Mouse (Mus musculus): Measurements from ENCODE around the gene Olfr1368. TPM values are rescaled to one million over a fixed set of nuclear protein-coding genes. Genes with fewer than 3 reads are reported as not detected.

The Olfr1368 gene
- total RNA-seq (2015; ENCODE audit: low replicate concordance), result not detected in 2 replicates
- total RNA-seq (2017; ENCODE audit: low replicate concordance), result not detected in 2 replicates

- no peak for ATAC-seq (replicated peaks; ENCODE audit: low FRiP score, poor library complexity, severe bottlenecking)
Measured at GRCm38 (mm10) chr13:21145767-21146166, at the start of gene Olfr1368. Gene Olfr1368, minus strand, starts transcription at chr13:21145867.

- no peak for ATAC-seq (replicated peaks; ENCODE audit: low FRiP score, poor library complexity, severe bottlenecking)
Measured at GRCm38 (mm10) chr13:21185521-21185920, 39.9 kb upstream of the Olfr1368 start.

DNA sequence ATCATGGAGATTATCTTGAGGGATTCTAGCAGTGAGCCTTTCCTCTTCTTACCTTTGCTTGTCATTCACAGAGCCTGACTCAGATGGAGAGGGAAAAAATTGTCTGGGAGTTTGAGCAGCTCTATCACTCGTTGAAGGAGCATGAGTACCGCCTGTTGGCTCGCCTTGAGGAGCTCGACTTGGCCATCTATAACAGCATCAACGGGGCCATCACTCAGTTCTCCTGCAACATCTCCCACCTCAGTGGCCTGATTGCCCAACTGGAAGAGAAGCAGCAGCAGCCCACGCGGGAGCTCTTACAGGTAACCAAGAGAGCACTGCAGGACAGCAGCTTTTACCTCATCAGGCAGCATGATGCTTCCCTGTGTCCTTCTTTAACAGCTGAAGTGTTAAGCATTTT is 38.0 kb upstream of the Olfr1368 start:
- ATAC-seq (replicated peaks; ENCODE audit: low FRiP score, poor library complexity, severe bottlenecking), result no peak

DNA sequence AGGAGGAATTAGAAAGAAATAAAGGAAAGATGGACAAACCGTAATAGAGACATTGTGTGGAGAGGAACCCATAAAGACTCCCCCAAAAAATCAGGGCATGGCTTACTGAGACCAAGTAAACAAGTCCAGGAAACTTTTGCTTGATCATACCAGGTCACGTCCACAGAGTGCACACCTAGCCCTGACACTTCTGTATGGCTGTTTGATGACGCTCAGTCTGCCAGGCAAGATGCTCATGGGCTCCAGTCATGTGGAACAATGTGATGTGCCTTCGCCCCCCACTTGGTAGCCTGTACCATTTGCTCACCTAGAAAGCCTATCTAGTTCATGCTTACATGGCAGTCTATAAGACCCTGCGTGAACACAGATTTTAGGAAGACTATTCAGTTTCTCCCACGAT is 37.4 kb upstream of the Olfr1368 start:
- ATAC-seq (replicated peaks; ENCODE audit: low FRiP score, poor library complexity, severe bottlenecking), result no peak

- ATAC-seq (replicated peaks; ENCODE audit: low FRiP score, poor library complexity, severe bottlenecking), result no peak
Measured at GRCm38 (mm10) chr13:21181996-21182395, 36.3 kb upstream of the Olfr1368 start.

GRCm38 (mm10) chr13:21180551-21181530 is 35.2 kb upstream of the Olfr1368 start:
- peak; percentile 70 for ATAC-seq (replicated peaks; ENCODE audit: low FRiP score, poor library complexity, severe bottlenecking)

DNA sequence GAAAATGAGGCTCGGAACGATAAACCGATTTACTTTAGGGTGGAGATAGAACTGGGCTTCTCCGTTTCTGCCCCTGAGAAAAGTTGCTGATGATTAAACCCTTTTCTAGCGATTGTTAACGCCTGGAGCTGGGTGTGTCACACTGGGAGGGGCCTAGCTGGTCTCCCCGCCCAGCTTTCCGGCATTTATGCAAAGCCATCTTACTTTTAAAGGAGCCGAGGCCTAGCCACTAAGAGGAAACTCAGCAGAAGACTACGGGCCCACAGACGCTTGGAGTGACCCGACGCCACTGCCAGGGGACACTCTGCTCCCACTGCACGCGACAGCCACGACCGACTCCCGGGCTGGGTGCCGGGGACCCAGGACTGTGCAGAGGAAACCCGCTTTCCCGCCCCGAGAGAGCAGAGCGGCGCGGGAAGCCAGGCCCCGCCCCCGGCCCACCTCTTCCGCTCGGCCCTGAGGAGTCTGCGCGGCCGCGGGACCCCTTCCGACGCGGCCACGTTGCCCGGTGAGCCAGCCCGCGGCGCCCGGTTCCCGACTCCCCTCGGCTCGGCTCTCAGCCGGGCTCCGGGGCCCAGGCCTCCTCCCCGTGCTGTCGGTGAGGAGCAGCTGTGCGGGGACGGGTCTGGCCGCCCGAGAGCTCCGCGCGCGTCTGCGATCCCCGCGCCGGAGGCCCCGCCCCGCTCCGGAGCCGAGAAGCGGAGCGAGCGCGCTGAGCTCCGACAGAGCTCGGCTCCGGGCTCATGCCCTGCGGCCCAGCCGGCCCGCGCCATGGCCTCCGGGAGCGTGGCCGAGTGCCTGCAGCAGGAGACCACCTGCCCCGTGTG is 34.3 kb upstream of the Olfr1368 start:
- ATAC-seq (replicated peaks; ENCODE audit: low FRiP score, poor library complexity, severe bottlenecking), result peak; percentile 89

DNA sequence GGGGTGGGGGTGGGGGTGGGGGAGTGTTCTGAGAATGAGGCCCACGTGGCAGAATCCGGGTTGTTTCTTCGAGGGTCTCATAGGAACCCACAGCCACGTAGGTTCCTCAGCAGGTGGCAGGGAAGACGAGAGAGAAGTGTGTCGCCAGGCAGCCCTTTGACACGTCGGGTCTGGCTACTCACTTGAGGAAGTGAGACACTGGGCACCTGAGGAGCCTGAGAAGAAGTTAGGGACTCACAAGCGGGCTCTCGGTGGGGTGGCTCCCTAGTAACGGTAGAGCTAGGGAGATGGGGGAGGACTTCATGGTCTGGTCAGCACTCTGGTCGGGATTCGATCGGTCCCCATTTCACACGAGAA is 33.7 kb upstream of the Olfr1368 start, which contains the start of gene Trim27:
Trim27 (plus strand) TSS at position 79 of the 357 bp plus-strand sequence.
- ATAC-seq (replicated peaks; ENCODE audit: low FRiP score, poor library complexity, severe bottlenecking), result peak; percentile 70

DNA sequence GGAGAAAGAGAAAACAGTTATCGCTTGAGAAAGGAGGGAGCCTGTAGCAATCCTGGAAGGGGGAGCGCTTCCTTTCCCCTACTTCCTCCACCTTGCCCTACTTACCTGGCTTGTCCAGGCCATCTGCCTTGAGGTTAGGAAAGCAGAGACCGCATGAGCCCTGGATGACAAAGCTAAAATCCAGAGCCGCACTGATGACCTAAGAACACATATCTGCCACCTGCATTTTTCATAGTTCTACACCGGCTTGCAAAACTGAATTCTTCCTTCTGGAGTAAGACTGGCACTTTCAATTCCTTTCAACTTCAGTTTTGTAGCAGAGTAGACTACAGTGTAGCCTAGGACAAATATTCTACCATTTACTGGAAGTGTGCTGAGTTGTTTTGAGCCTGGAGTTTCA is 32.7 kb upstream of the Olfr1368 start:
- no peak for ATAC-seq (replicated peaks; ENCODE audit: low FRiP score, poor library complexity, severe bottlenecking)

- no peak for ATAC-seq (replicated peaks; ENCODE audit: low FRiP score, poor library complexity, severe bottlenecking)
Measured at GRCm38 (mm10) chr13:21177657-21178056, 32.0 kb upstream of the Olfr1368 start.

DNA sequence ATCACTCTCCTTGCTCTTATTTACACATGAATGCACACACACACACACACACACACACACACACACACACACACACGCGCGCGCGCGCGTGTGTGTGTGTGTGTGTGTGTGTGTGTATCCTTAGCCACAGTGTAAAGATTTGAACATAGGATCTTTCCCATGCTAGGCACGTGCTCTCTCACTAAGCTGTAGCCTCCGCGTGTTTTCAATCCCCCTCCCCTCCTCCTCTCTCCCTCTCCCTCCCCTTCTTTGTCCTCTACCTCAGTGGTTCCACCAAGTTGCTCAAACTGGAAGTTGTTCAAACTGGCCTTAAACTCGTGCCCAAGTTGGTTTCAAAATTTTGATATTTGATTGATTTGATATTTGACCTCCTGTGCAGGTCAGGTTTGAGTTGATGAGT is 31.1 kb upstream of the Olfr1368 start:
- ATAC-seq (replicated peaks; ENCODE audit: low FRiP score, poor library complexity, severe bottlenecking), result no peak

GRCm38 (mm10) chr13:21173072-21173471 is 27.4 kb upstream of the Olfr1368 start:
- no peak for ATAC-seq (replicated peaks; ENCODE audit: low FRiP score, poor library complexity, severe bottlenecking)

DNA sequence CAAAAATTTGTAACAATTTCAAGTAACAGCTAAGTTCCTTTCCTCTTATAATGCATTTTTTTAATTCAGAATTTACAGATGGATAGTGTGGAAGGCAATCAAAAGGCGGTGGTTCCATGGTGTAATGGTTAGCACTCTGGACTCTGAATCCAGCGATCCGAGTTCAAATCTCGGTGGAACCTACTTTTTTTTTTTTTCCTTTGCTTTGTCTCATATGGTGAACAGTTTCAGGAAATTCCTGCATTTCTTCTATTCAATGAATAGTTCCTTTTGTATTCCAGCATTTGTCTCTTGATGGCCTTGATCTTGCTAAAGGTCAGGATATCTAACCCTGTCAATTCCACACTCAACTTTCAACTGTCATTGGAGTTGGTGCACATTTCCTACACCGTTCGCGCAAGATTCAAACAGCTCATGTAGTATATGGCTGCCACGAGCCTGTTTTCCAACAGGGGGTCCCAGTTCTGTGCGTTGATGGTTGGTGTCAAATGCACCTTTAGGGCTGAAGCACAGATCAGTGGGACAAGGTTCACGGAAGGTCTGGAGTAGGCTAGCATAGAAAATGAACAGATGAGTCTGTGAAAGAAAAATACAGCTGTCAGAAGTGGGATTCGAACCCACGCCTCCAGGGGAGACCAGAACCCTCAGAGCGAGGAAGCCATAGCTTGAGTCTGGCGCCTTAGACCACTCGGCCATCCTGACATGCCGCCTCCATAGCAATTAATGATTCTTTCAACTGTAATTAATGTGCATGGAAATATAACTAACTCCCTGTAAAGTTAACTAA is 26.8 kb upstream of the Olfr1368 start:
- ATAC-seq (replicated peaks; ENCODE audit: low FRiP score, poor library complexity, severe bottlenecking), result peak; percentile 25

- ATAC-seq (replicated peaks; ENCODE audit: low FRiP score, poor library complexity, severe bottlenecking), result no peak
Measured at GRCm38 (mm10) chr13:21171600-21172150, 26.0 kb upstream of the Olfr1368 start.

DNA sequence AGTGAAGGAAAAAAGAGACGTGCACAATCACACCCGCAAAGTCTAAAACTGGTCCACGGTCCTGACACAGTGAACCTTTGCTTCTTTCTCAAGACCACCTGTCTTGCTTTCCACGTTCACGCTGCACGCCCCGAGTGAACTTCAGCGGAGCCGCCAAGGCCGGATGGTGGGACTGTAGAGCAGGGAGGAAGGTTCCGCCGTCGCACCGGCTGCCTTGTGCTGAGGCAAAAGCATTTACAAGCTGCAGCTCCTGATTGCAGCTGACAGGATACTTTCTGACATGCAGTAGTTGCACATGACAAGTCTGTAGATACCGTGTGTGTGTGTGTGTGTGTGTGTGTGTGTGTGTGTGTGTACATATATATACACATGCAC is 25.5 kb upstream of the Olfr1368 start:
- ATAC-seq (replicated peaks; ENCODE audit: low FRiP score, poor library complexity, severe bottlenecking), result no peak

DNA sequence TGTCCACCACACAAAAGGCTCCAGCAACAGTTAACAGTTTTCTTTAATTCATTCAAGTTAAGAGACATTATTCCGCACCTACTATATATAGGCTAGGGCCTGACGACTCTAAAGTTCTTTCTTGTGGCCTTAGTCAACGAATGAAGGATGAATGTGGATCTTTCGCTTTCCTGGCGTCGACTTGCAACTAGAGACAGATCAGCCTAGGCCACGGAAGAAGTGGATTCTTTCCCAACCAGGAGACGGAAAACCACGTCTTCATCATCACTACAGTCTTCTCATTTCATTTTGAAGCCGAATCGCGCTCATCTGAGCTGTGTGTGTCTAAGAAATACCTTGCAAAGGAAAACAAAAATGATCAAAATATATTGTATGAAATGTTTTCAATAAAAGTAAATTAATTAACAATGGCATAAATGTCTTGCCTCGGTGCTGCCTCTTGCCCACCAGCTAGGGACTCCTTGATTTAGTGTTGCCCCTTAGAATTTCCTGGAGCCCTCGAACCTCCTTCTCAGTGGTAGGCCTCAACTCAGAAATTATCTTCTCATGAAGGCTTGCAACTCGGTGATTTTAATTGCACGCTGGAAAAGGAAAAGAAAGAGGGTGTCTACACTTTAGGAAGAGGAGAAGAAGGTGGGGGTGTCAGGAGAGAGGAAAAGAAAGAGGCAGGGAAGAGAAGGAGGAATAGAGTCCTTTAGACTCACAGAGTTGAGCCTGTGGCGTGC is 24.9 kb upstream of the Olfr1368 start:
- no peak for ATAC-seq (replicated peaks; ENCODE audit: low FRiP score, poor library complexity, severe bottlenecking)

DNA sequence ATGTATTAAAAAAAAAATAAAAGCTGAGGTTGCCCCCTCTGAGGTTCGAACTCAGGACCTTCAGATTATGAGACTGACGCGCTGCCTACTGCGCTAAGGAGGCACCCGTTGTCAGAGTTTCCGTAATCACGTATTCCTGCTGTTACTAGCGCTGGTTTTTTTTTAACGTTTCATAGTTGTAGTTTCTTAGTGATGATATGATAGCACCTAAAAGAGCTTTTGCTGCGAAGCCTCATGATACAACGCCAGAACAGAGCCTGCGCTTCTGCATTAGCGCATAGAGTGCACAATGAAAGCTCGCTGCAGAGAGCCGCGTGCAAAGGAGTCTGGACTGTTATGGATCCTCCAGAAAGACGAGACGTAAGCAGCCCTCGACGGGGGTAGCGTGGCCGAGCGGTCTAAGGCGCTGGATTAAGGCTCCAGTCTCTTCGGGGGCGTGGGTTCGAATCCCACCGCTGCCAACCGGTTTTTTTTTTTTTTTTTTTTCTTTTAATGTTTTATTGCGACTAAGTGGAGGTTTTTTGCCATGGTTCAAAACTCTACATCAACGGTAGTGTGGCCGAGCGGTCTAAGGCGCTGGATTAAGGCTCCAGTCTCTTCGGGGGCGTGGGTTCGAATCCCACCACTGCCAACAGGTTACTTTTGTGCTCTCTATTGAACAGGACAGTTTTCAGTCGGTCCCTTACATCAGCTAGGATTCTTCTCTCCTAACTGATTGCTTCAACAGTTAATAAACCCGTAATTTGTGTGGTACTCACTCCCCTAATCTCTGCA is 24.2 kb upstream of the Olfr1368 start:
- peak; percentile 58 for ATAC-seq (replicated peaks; ENCODE audit: low FRiP score, poor library complexity, severe bottlenecking)

DNA sequence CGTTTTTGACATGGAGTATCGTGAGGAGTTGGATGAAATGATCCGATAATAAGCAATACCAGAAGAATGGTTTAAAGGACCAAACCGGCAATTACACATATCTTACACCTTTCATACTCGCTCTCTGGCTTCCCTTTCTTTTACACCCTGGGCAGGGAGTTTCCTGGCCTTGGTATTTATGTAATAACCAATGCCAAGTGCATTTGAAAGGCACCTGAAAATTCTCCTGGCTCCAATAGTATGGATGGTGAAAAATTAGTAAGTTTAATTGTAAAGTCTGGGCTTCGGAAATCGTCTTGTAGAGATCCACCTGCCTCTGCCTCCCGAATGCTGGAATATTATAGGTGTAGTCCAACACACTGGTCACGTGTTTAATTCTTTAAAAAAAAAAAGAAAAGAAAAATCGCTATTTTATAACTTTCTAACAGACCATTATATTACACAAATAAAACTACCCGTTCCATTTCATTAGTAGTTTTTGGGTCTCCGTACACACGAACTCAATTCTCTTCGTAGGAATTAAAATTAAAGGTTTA is 23.5 kb upstream of the Olfr1368 start:
- ATAC-seq (replicated peaks; ENCODE audit: low FRiP score, poor library complexity, severe bottlenecking), result peak; percentile 7; the same call in 1 of the 2 replicates
